Mouse (Mus musculus) liver, embryonic 12.5 days (tissue): ENCODE data around the gene Fars2. TPM values are rescaled to one million over a fixed set of nuclear protein-coding genes. Genes with fewer than 3 reads are reported as not detected.

Experiments used
- ATAC-seq: fragments of 200-750 bp; cut with Nextera tagmentation; 2 replicates; pipeline ENCODE4 v1.8.0; 2017; ENCODE audit warnings: moderate number of reproducible peaks, mild to moderate bottlenecking, moderate library complexity
- H3K27ac ChIP-seq: fragments of 300-500 bp; sonication (generic); 2 replicates; pipeline ENCODE4 v1.5.1; 2016; ENCODE audit warnings: mild to moderate bottlenecking
- H3K27me3 ChIP-seq: fragments of 300-500 bp; sonication (generic); replicated peaks from 2 replicates; pipeline ENCODE4 v1.6.1; 2016; ENCODE audit warnings: mild to moderate bottlenecking, moderate library complexity
- H3K36me3 ChIP-seq: fragments of 300-500 bp; sonication (generic); 2 replicates; pipeline ENCODE4 v1.6.1; 2016; ENCODE audit warnings: mild to moderate bottlenecking, moderate library complexity
- H3K4me1 ChIP-seq: fragments of 300-500 bp; sonication (generic); 2 replicates; pipeline ENCODE4 v1.6.1; 2016
- H3K4me2 ChIP-seq: fragments of 300-500 bp; sonication (generic); 2 replicates; pipeline ENCODE4 v1.6.1; 2016; ENCODE audit warnings: mild to moderate bottlenecking, moderate library complexity
- H3K4me3 ChIP-seq: fragments of 300-500 bp; sonication (generic); 2 replicates; pipeline ENCODE4 v1.5.1; 2016; ENCODE audit warnings: mild to moderate bottlenecking, moderate library complexity
- H3K9ac ChIP-seq: fragments of 300-500 bp; sonication (generic); 2 replicates; pipeline ENCODE4 v1.6.1; 2016; ENCODE audit warnings: mild to moderate bottlenecking, moderate library complexity
- H3K9me3 ChIP-seq: fragments of 300-500 bp; sonication (generic); replicated peaks from 2 replicates; pipeline ENCODE4 v1.6.1; 2016; ENCODE audit warnings: mild to moderate bottlenecking, moderate library complexity
- WGBS: fragments of 180-500 bp; shearing (Covaris S2); methylation state at CpG from one replicate; pipeline ENCODE4 v1.1.7; 2016; ENCODE audit not compliant: insufficient replicate concordance; 5-methylcytosine and 5-hydroxymethylcytosine counted together
- polyA plus RNA-seq: library from polyadenylated mRNA; unstranded; fragments of >200 nt; fragmentation: Nextera tagmentation; extraction: Ambion mirVana; gene quantifications from 2 replicates; pipeline ENCODE4 v1.2.1, GENCODE M21; 2016

Gene Fars2
- polyA plus RNA-seq, 1 experiment from 2014 or later, result 31.0 TPM

GRCm38 (mm10) chr13:36111331-36111730 lies 5.9 kb upstream of the Fars2 start:
- Histone ChIP-seq H3K4me3 (no peak overlapping the region), H3K4me1 (peaks cover 29% of the 10 kb centered on the region)
- 87% methylated on average over 2 of the region's 2 CpGs for WGBS

GRCm38 (mm10) chr13:36113181-36113580 lies 4.0 kb upstream of the Fars2 start:
- no peak overlapping the region for H3K9ac ChIP-seq
- 77% methylated on average over 5 of the region's 5 CpGs for WGBS

More at GRCm38 (mm10) chr13:36111331-36111730, 5.9 kb upstream of the Fars2 start:
- H3K36me3 ChIP-seq, result peaks cover 6% of the 10 kb centered on the region; the same call in 1 of the 2 replicates
- no peak for ATAC-seq
- H3K4me2 ChIP-seq, result no peak overlapping the region
- no peak overlapping the region for H3K9ac ChIP-seq
- no peaks in the 10 kb centered on the region for H3K27me3 ChIP-seq
- no peaks in the 10 kb centered on the region for H3K9me3 ChIP-seq
- H3K27ac ChIP-seq, result no peak overlapping the region

GRCm38 (mm10) chr13:36116520-36117142 lies 581 bp upstream of the Fars2 start:
- H3K9ac ChIP-seq, result peak overlapping the region; percentile 78

More at GRCm38 (mm10) chr13:36113181-36113580, 4.0 kb upstream of the Fars2 start:
- Histone ChIP-seq H3K27me3 (no peaks in the 10 kb centered on the region), H3K4me1 (peaks cover 31% of the 10 kb centered on the region), H3K4me3 (no peak overlapping the region), H3K9me3 (no peaks in the 10 kb centered on the region), H3K36me3 (peaks cover 6% of the 10 kb centered on the region; the same call in 1 of the 2 replicates), H3K27ac (no peak overlapping the region), H3K4me2 (no peak overlapping the region)
- ATAC-seq, result no peak

GRCm38 (mm10) chr13:36119684-36120083 lies 2.5 kb downstream of the Fars2 start:
- H3K27ac ChIP-seq, result no peak overlapping the region
- H3K9me3 ChIP-seq, result no peaks in the 10 kb centered on the region
- H3K4me3 ChIP-seq, result no peak overlapping the region
- ATAC-seq, result no peak
- H3K9ac ChIP-seq, result no peak overlapping the region
- no peaks in the 10 kb centered on the region for H3K36me3 ChIP-seq
- H3K27me3 ChIP-seq, result no peaks in the 10 kb centered on the region
- peaks cover 44% of the 10 kb centered on the region for H3K4me1 ChIP-seq
- WGBS, result 72% methylated on average over 4 of the region's 4 CpGs
- no peak overlapping the region for H3K4me2 ChIP-seq

More at GRCm38 (mm10) chr13:36116520-36117142, 581 bp upstream of the Fars2 start:
- no peaks in the 10 kb centered on the region for H3K27me3 ChIP-seq
- H3K27ac ChIP-seq, result peak overlapping the region; percentile 94
- no peaks in the 10 kb centered on the region for H3K36me3 ChIP-seq
- H3K9me3 ChIP-seq, result no peaks in the 10 kb centered on the region
- peak overlapping the region; percentile 88 for H3K4me2 ChIP-seq
- 6% methylated on average over 21 of the region's 21 CpGs for WGBS
- 0 out of 2 replicates have a peak, but pooled peaks have one; percentile 15 for ATAC-seq
- peak overlapping the region; percentile 88 for H3K4me3 ChIP-seq
- H3K4me1 ChIP-seq, result peaks cover 48% of the 10 kb centered on the region

GRCm38 (mm10) chr13:36120606-36121005 lies 3.4 kb downstream of the Fars2 start:
- Histone ChIP-seq H3K9ac (no peak overlapping the region), H3K4me3 (no peak overlapping the region), H3K4me2 (no peak overlapping the region), H3K9me3 (no peaks in the 10 kb centered on the region), H3K27ac (no peak overlapping the region), H3K4me1 (peaks cover 34% of the 10 kb centered on the region), H3K36me3 (no peaks in the 10 kb centered on the region), H3K27me3 (no peaks in the 10 kb centered on the region)
- ATAC-seq, result no peak

GRCm38 (mm10) chr13:36129360-36130054 lies 12.3 kb downstream of the Fars2 start:
- no peak for ATAC-seq
- H3K9me3 ChIP-seq, result no peaks in the 10 kb centered on the region
- H3K27me3 ChIP-seq, result no peaks in the 10 kb centered on the region
- no peak overlapping the region for H3K4me3 ChIP-seq
- 80% methylated on average over 2 of the region's 2 CpGs for WGBS
- H3K4me2 ChIP-seq, result no peak overlapping the region
- H3K4me1 ChIP-seq, result peaks cover 16% of the 10 kb centered on the region
- H3K36me3 ChIP-seq, result peaks cover 10% of the 10 kb centered on the region; the same call in 1 of the 2 replicates
- H3K27ac ChIP-seq, result no peak overlapping the region
- H3K9ac ChIP-seq, result no peak overlapping the region

GRCm38 (mm10) chr13:36131401-36131800 lies 14.2 kb downstream of the Fars2 start:
- no peak for ATAC-seq
- no peak overlapping the region for H3K9ac ChIP-seq
- 83% methylated on average over 5 of the region's 5 CpGs for WGBS
- H3K9me3 ChIP-seq, result no peaks in the 10 kb centered on the region
- H3K27me3 ChIP-seq, result no peaks in the 10 kb centered on the region
- no peak overlapping the region for H3K27ac ChIP-seq
- H3K4me2 ChIP-seq, result no peak overlapping the region
- peaks cover 10% of the 10 kb centered on the region; the same call in 1 of the 2 replicates for H3K36me3 ChIP-seq
- peaks cover 16% of the 10 kb centered on the region for H3K4me1 ChIP-seq
- no peak overlapping the region for H3K4me3 ChIP-seq

- no peak overlapping the region for H3K9ac ChIP-seq
- H3K4me3 ChIP-seq, result no peak overlapping the region
- no peak for ATAC-seq
- peaks cover 16% of the 10 kb centered on the region for H3K4me1 ChIP-seq
- H3K9me3 ChIP-seq, result no peaks in the 10 kb centered on the region
- no peak overlapping the region for H3K27ac ChIP-seq
- peaks cover 7% of the 10 kb centered on the region; the same call in 1 of the 2 replicates for H3K36me3 ChIP-seq
- H3K4me2 ChIP-seq, result no peak overlapping the region
- H3K27me3 ChIP-seq, result no peaks in the 10 kb centered on the region
- 69% methylated on average over 4 of the region's 5 CpGs for WGBS
Measured at GRCm38 (mm10) chr13:36131992-36132649, 14.9 kb downstream of the Fars2 start.

- 77% methylated on average over 5 of the region's 5 CpGs for WGBS
- Histone ChIP-seq H3K9me3 (no peaks in the 10 kb centered on the region), H3K9ac (no peak overlapping the region), H3K27me3 (no peaks in the 10 kb centered on the region), H3K4me3 (no peak overlapping the region), H3K4me2 (no peak overlapping the region), H3K4me1 (peaks cover 15% of the 10 kb centered on the region), H3K36me3 (no peaks in the 10 kb centered on the region), H3K27ac (no peak overlapping the region)
- no peak for ATAC-seq
Measured at GRCm38 (mm10) chr13:36139703-36140102, 22.5 kb downstream of the Fars2 start.

- no peaks in the 10 kb centered on the region for H3K27me3 ChIP-seq
- 81% methylated on average over 5 of the region's 5 CpGs for WGBS
- no peak overlapping the region for H3K4me2 ChIP-seq
- no peaks in the 10 kb centered on the region for H3K9me3 ChIP-seq
- H3K9ac ChIP-seq, result no peak overlapping the region
- H3K27ac ChIP-seq, result no peak overlapping the region
- no peak overlapping the region for H3K4me3 ChIP-seq
- no peaks in the 10 kb centered on the region for H3K36me3 ChIP-seq
- H3K4me1 ChIP-seq, result peaks cover 15% of the 10 kb centered on the region
- ATAC-seq, result no peak
Measured at GRCm38 (mm10) chr13:36140247-36141016, 23.2 kb downstream of the Fars2 start.

GRCm38 (mm10) chr13:36145601-36146000 lies 28.4 kb downstream of the Fars2 start:
- no peaks in the 10 kb centered on the region for H3K9me3 ChIP-seq
- H3K9ac ChIP-seq, result no peak overlapping the region
- 46% methylated on average over 1 of the region's 1 CpGs for WGBS
- no peaks in the 10 kb centered on the region for H3K27me3 ChIP-seq
- no peak overlapping the region for H3K4me3 ChIP-seq
- H3K27ac ChIP-seq, result no peak overlapping the region
- peaks cover 14% of the 10 kb centered on the region for H3K4me1 ChIP-seq
- no peak overlapping the region for H3K4me2 ChIP-seq
- no peaks in the 10 kb centered on the region for H3K36me3 ChIP-seq
- no peak for ATAC-seq
